Mouse (Mus musculus): ENCODE measurements around the gene Nxpe2.

GRCm38 (mm10) chr9:48339563-48339962 lies 13.7 kb downstream of the Nxpe2 start:
- no peak for TF ChIP-seq CTCF (IDR thresholded peaks at IDR 0.05; ENCODE audit: extremely low read depth, insufficient read depth, low read length)
- TF ChIP-seq POLR2A (IDR thresholded peaks at IDR 0.05; ENCODE audit: extremely low read depth, insufficient read depth, low read length), result no peak
